Mouse (Mus musculus) C2C12 (cell line): Measurements from ENCODE around the gene Rbm20.

Experiments used
- CTCF ChIP-seq: IDR thresholded peaks from one replicate; pipeline ENCODE4 v1.5.1; 2011; ENCODE audit not compliant: control insufficient read depth, insufficient read depth, insufficient read length
- FOSL1 ChIP-seq: IDR thresholded peaks from one replicate; pipeline ENCODE4 v1.8.0; 2011; ENCODE audit warnings: mild to moderate bottlenecking, low read length; ENCODE audit not compliant: poor library complexity, insufficient read depth, severe bottlenecking
- MAX ChIP-seq: IDR thresholded peaks from one replicate; pipeline ENCODE4 v1.6.1; 2011; ENCODE audit warnings: mild to moderate bottlenecking, control low read depth
- MYOD1 ChIP-seq: IDR thresholded peaks from one replicate; pipeline ENCODE4 v1.6.1; 2011; ENCODE audit warnings: low read depth; ENCODE audit not compliant: control insufficient read depth, insufficient read length
- MYOG ChIP-seq: IDR thresholded peaks from one replicate; pipeline ENCODE4 v1.6.1; 2011; ENCODE audit not compliant: control insufficient read depth, insufficient read length; ENCODE audit errors: extremely low read depth
- USF1 ChIP-seq: IDR thresholded peaks from one replicate; pipeline ENCODE4 v1.6.1; 2011; ENCODE audit warnings: low read depth, mild to moderate bottlenecking, control low read depth, moderate library complexity

DNA sequence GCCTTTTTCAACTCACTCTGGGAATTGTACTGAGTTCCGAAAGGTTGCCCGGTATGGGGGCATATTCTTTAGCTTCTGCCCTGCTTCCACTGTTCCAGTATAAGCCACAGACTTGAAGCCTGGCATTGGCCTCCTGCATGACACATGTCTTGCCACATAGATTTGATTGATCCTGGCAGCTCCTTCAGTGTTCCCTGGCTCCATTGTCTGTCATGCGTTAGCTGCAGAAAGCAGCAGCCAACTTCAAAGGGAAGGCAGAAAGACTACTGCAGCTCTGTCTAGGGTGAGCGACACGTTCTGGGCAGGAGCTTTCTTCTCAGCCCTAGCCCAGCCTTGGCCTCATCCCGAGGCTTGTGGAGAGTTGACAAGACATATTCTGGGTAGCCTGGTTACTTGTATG lies 162.7 kb downstream of the Rbm20 start:
- no peak for TF ChIP-seq CTCF
- no peak for TF ChIP-seq MYOG
- no peak for TF ChIP-seq USF1
- TF ChIP-seq FOSL1: no peak
- TF ChIP-seq MYOD1: no peak
- no peak for TF ChIP-seq MAX
